Mouse (Mus musculus) neural tube, embryonic 12.5 days (tissue): Measurements from ENCODE around the gene Naxd. TPM values are rescaled to one million over a fixed set of nuclear protein-coding genes. Genes with fewer than 3 reads are reported as not detected.
A peak's percentile ranks its signal among the peaks of the same experiment; 100 is the strongest.

Experiments used
- ATAC-seq: fragments of 200-750 bp; cut with Nextera tagmentation; 2 replicates; pipeline ENCODE4 v1.8.0; 2017; ENCODE audit warnings: low read depth, mild to moderate bottlenecking, moderate TSS enrichment, moderate library complexity; ENCODE audit not compliant: low FRiP score
- H3K27ac ChIP-seq: fragments of 300-500 bp; sonication (generic); 2 replicates; pipeline ENCODE4 v1.5.1; 2016
- H3K27me3 ChIP-seq: fragments of 300-500 bp; sonication (generic); replicated peaks from 2 replicates; pipeline ENCODE4 v1.6.1; 2016; ENCODE audit warnings: mild to moderate bottlenecking
- H3K36me3 ChIP-seq: fragments of 300-500 bp; sonication (generic); 2 replicates; pipeline ENCODE4 v1.6.1; 2016; ENCODE audit warnings: mild to moderate bottlenecking
- H3K4me1 ChIP-seq: fragments of 300-500 bp; sonication (generic); 2 replicates; pipeline ENCODE4 v1.6.1; 2016
- H3K4me2 ChIP-seq: fragments of 300-500 bp; sonication (generic); replicated peaks from 2 replicates; pipeline ENCODE4 v1.6.1; 2016; ENCODE audit warnings: mild to moderate bottlenecking
- H3K4me3 ChIP-seq: fragments of 300-500 bp; sonication (generic); 2 replicates; pipeline ENCODE4 v1.5.1; 2016
- H3K9ac ChIP-seq: fragments of 300-500 bp; sonication (generic); 2 replicates; pipeline ENCODE4 v1.6.1; 2016; ENCODE audit warnings: mild to moderate bottlenecking
- H3K9me3 ChIP-seq: fragments of 300-500 bp; sonication (generic); 2 replicates; pipeline ENCODE4 v1.6.1; 2016; ENCODE audit warnings: mild to moderate bottlenecking
- WGBS: fragments of 180-500 bp; shearing (Covaris S2); methylation state at CpG from one replicate; pipeline ENCODE4 v1.1.7; 2016; 5-methylcytosine and 5-hydroxymethylcytosine counted together
- polyA plus RNA-seq: library from polyadenylated mRNA; unstranded; fragments of >200 nt; fragmentation: Nextera tagmentation; extraction: Ambion mirVana; gene quantifications from 2 replicates; pipeline ENCODE4 v1.2.1, GENCODE M21; 2016

Naxd gene
- polyA plus RNA-seq, 1 experiment from 2014 or later, result 131 TPM

GRCm38 (mm10) chr8:11498786-11499485, 1.6 kb downstream of the Naxd start:
- Histone ChIP-seq H3K27ac (no peak overlapping the region), H3K9ac (no peak overlapping the region), H3K9me3 (no peaks in the 10 kb centered on the region), H3K27me3 (no peaks in the 10 kb centered on the region), H3K4me3 (no peak overlapping the region), H3K4me1 (peaks cover 12% of the 10 kb centered on the region; the same call in 1 of the 2 replicates), H3K36me3 (peaks cover 18% of the 10 kb centered on the region), H3K4me2 (peak overlapping the region; percentile 66; the same call in 1 of the 2 replicates)
- no peak for ATAC-seq
- WGBS, result 90% methylated on average over 4 of the region's 4 CpGs

GRCm38 (mm10) chr8:11503476-11504232, 6.3 kb downstream of the Naxd start:
- Histone ChIP-seq H3K36me3 (peaks cover 62% of the 10 kb centered on the region), H3K27me3 (no peaks in the 10 kb centered on the region), H3K27ac (no peak overlapping the region), H3K4me1 (peaks cover 2% of the 10 kb centered on the region; the same call in 1 of the 2 replicates), H3K4me3 (no peak overlapping the region), H3K4me2 (no peak overlapping the region), H3K9me3 (no peaks in the 10 kb centered on the region), H3K9ac (no peak overlapping the region)
- no peak for ATAC-seq
- WGBS, result 90% methylated on average over 13 of the region's 13 CpGs

GRCm38 (mm10) chr8:11506074-11506473, 8.8 kb downstream of the Naxd start:
- Histone ChIP-seq H3K4me2 (no peak overlapping the region), H3K27ac (no peak overlapping the region), H3K27me3 (no peaks in the 10 kb centered on the region), H3K9ac (no peak overlapping the region), H3K4me1 (no peaks in the 10 kb centered on the region), H3K36me3 (peaks cover 86% of the 10 kb centered on the region), H3K4me3 (no peak overlapping the region), H3K9me3 (no peaks in the 10 kb centered on the region)
- ATAC-seq, result no peak
- 87% methylated on average over 14 of the region's 14 CpGs for WGBS

- 75% methylated on average over 6 of the region's 6 CpGs for WGBS
- H3K27ac ChIP-seq, result no peak overlapping the region
- H3K36me3 ChIP-seq, result peaks cover 93% of the 10 kb centered on the region
- H3K4me2 ChIP-seq, result no peak overlapping the region
- H3K9me3 ChIP-seq, result no peaks in the 10 kb centered on the region
- no peak overlapping the region for H3K9ac ChIP-seq
- H3K4me1 ChIP-seq, result no peaks in the 10 kb centered on the region
- H3K4me3 ChIP-seq, result no peak overlapping the region
- ATAC-seq, result no peak
- no peaks in the 10 kb centered on the region for H3K27me3 ChIP-seq
These were observed 9.5 kb downstream of the Naxd start for GRCm38 (mm10) chr8:11506802-11507201.

GRCm38 (mm10) chr8:11508880-11509279, 11.6 kb downstream of the Naxd start:
- 85% methylated on average over 10 of the region's 10 CpGs for WGBS
- no peak overlapping the region for H3K4me3 ChIP-seq
- peaks cover 97% of the 10 kb centered on the region for H3K36me3 ChIP-seq
- H3K9ac ChIP-seq, result no peak overlapping the region
- no peaks in the 10 kb centered on the region for H3K4me1 ChIP-seq
- H3K4me2 ChIP-seq, result no peak overlapping the region
- no peak for ATAC-seq
- no peak overlapping the region for H3K27ac ChIP-seq
- no peaks in the 10 kb centered on the region for H3K27me3 ChIP-seq
- no peaks in the 10 kb centered on the region for H3K9me3 ChIP-seq

GRCm38 (mm10) chr8:11510971-11511370, 13.7 kb downstream of the Naxd start:
- 93% methylated on average over 5 of the region's 5 CpGs for WGBS
- Histone ChIP-seq H3K4me1 (no peaks in the 10 kb centered on the region), H3K4me3 (no peak overlapping the region), H3K9ac (no peak overlapping the region), H3K27ac (no peak overlapping the region), H3K36me3 (peaks cover 97% of the 10 kb centered on the region), H3K27me3 (no peaks in the 10 kb centered on the region), H3K9me3 (no peaks in the 10 kb centered on the region), H3K4me2 (no peak overlapping the region)
- ATAC-seq, result no peak

- ATAC-seq, result no peak
- Histone ChIP-seq H3K4me2 (no peak overlapping the region), H3K4me3 (no peak overlapping the region), H3K9ac (no peak overlapping the region), H3K9me3 (no peaks in the 10 kb centered on the region), H3K27ac (no peak overlapping the region), H3K27me3 (no peaks in the 10 kb centered on the region), H3K36me3 (peaks cover 97% of the 10 kb centered on the region), H3K4me1 (no peaks in the 10 kb centered on the region)
- 91% methylated on average over 9 of the region's 9 CpGs for WGBS
These were observed 15.4 kb downstream of the Naxd start for GRCm38 (mm10) chr8:11512711-11513110.

- H3K36me3 ChIP-seq, result peaks cover 98% of the 10 kb centered on the region
These were observed 15.9 kb downstream of the Naxd start for GRCm38 (mm10) chr8:11513247-11513646.

GRCm38 (mm10) chr8:11516292-11516691, 19.0 kb downstream of the Naxd start:
- Histone ChIP-seq H3K27ac (no peak overlapping the region), H3K36me3 (peaks cover 86% of the 10 kb centered on the region), H3K9ac (no peak overlapping the region), H3K4me3 (no peak overlapping the region), H3K4me1 (no peaks in the 10 kb centered on the region), H3K9me3 (no peaks in the 10 kb centered on the region), H3K27me3 (no peaks in the 10 kb centered on the region), H3K4me2 (no peak overlapping the region)
- 95% methylated on average over 9 of the region's 9 CpGs for WGBS
- no peak for ATAC-seq

More at GRCm38 (mm10) chr8:11513247-11513646, 15.9 kb downstream of the Naxd start:
- Histone ChIP-seq H3K9me3 (no peaks in the 10 kb centered on the region), H3K4me3 (no peak overlapping the region), H3K27me3 (no peaks in the 10 kb centered on the region), H3K27ac (no peak overlapping the region), H3K4me1 (no peaks in the 10 kb centered on the region), H3K4me2 (no peak overlapping the region), H3K9ac (no peak overlapping the region)
- no peak for ATAC-seq
- WGBS, result 88% methylated on average over 5 of the region's 5 CpGs

GRCm38 (mm10) chr8:11517366-11518055, 20.2 kb downstream of the Naxd start:
- H3K4me2 ChIP-seq, result no peak overlapping the region
- no peaks in the 10 kb centered on the region for H3K9me3 ChIP-seq
- no peak overlapping the region for H3K4me3 ChIP-seq
- ATAC-seq, result no peak
- no peak overlapping the region for H3K9ac ChIP-seq
- H3K36me3 ChIP-seq, result peaks cover 81% of the 10 kb centered on the region
- H3K4me1 ChIP-seq, result no peaks in the 10 kb centered on the region
- no peak overlapping the region for H3K27ac ChIP-seq
- 90% methylated on average over 16 of the region's 16 CpGs for WGBS
- H3K27me3 ChIP-seq, result no peaks in the 10 kb centered on the region

GRCm38 (mm10) chr8:11518056-11518396, 20.7 kb downstream of the Naxd start:
- Histone ChIP-seq H3K27me3 (no peaks in the 10 kb centered on the region), H3K27ac (no peak overlapping the region), H3K9me3 (no peaks in the 10 kb centered on the region), H3K36me3 (peaks cover 76% of the 10 kb centered on the region), H3K4me3 (no peak overlapping the region), H3K4me2 (no peak overlapping the region), H3K4me1 (no peaks in the 10 kb centered on the region), H3K9ac (no peak overlapping the region)
- no peak for ATAC-seq
- 94% methylated on average over 6 of the region's 6 CpGs for WGBS

- Histone ChIP-seq H3K27ac (no peak overlapping the region), H3K4me1 (no peaks in the 10 kb centered on the region), H3K4me3 (no peak overlapping the region), H3K9me3 (no peaks in the 10 kb centered on the region), H3K36me3 (peaks cover 69% of the 10 kb centered on the region), H3K27me3 (no peaks in the 10 kb centered on the region), H3K9ac (no peak overlapping the region), H3K4me2 (no peak overlapping the region)
- WGBS, result 90% methylated on average over 11 of the region's 11 CpGs
- no peak for ATAC-seq
These were observed 21.4 kb downstream of the Naxd start for GRCm38 (mm10) chr8:11518676-11519075.
